Comparison of ENCODE assay signal across 21 mouse cellular contexts in genomic region chr9:46728465-46728864, GRCm38 (mm10).
A peak's percentile ranks its signal among the peaks of the same experiment; 100 is the strongest.
DNase-seq lines count a peak whose midpoint lies in the region; ATAC-seq and TF ChIP-seq lines count a peak whose summit lies in the region.
"Had no signal": no experiment of that assay in that cellular context is flagged by ENCODE, and none has a peak within 500 bp of the region (broad histone marks: within the 10 kb centered on the region; RNA-seq: fewer than 3 reads in every experiment).

No protein-coding gene starts in this region.

- no peaks in the 10 kb centered on the region for H3K36me3 ChIP-seq in forebrain, embryonic 14.5 days (ENCODE audit: control insufficient read depth, insufficient read depth, low read length)
- no peaks in the 10 kb centered on the region for H3K36me3 ChIP-seq in forebrain, embryonic 10.5 days (replicated peaks)
- H3K36me3 ChIP-seq in forebrain, postnatal 0 days (ENCODE audit: insufficient read depth) = no peaks in the 10 kb centered on the region
- H3K36me3 ChIP-seq: embryonic facial prominence, embryonic 15.5 days; limb, embryonic 12.5 days; liver, embryonic 12.5 days; neural tube, embryonic 15.5 days had no signal

- H3K27me3 ChIP-seq in forebrain, embryonic 14.5 days (replicated peaks; ENCODE audit: control insufficient read depth, insufficient read depth, low read length) = no peaks in the 10 kb centered on the region
- H3K27me3 ChIP-seq in forebrain, embryonic 10.5 days (ENCODE audit: poor library complexity, severe bottlenecking) = peaks cover 5% of the 10 kb centered on the region
- no peaks in the 10 kb centered on the region for H3K27me3 ChIP-seq in forebrain, postnatal 0 days (ENCODE audit: insufficient read depth, low read length)
- H3K27me3 ChIP-seq: embryonic facial prominence, embryonic 15.5 days; liver, embryonic 12.5 days; megakaryocyte, embryonic 14.5 days; neural tube, embryonic 15.5 days had no signal

- no peaks in the 10 kb centered on the region for H3K9me3 ChIP-seq in forebrain, embryonic 14.5 days (replicated peaks; ENCODE audit: control insufficient read depth, low read length)
- H3K9me3 ChIP-seq in forebrain, embryonic 10.5 days = no peaks in the 10 kb centered on the region
- no peaks in the 10 kb centered on the region for H3K9me3 ChIP-seq in forebrain, postnatal 0 days (ENCODE audit: low read length)
- H3K9me3 ChIP-seq: embryonic facial prominence, embryonic 15.5 days; limb, embryonic 12.5 days; liver, embryonic 12.5 days; megakaryocyte, embryonic 14.5 days; neural tube, embryonic 15.5 days had no signal

- WGBS in forebrain, embryonic 14.5 days = 13% methylated on average over 5 of the region's 5 CpGs
- 62% methylated on average over 5 of the region's 5 CpGs for WGBS in forebrain, embryonic 10.5 days
- WGBS in forebrain, postnatal 0 days = 14% methylated on average over 5 of the region's 5 CpGs

- ATAC-seq in forebrain, embryonic 14.5 days = peak; percentile 55; the same call in 1 of the 2 replicates
- ATAC-seq in forebrain, postnatal 0 days = peak; percentile 90
- ATAC-seq: inflammation-experienced regulatory T-cells, adult 6 months; liver, embryonic 12.5 days had no signal

- DNase-seq in forebrain, embryonic 14.5 days (ENCODE audit: low spot score) = peak; percentile 70
- DNase-seq in forebrain, embryonic 10.5 days (ENCODE audit: extremely low spot score, low spot score) = no peak
- DNase-seq in layer of hippocampus, adult 2 months (ENCODE audit: low spot score in 2 of 2) = peak in 1 of 2 experiments; percentile 26
- DNase-seq in layer of hippocampus, postnatal 36 days = no peak
- peak; percentile 69 for DNase-seq in brain, adult 2 months (ENCODE audit: low read depth, low spot score)
- peak; percentile 66 for DNase-seq in forebrain, postnatal 0 days
- no peak for DNase-seq in heart, postnatal 36 days
- DNase-seq: adrenal gland, postnatal 36 days; cerebellum, adult 9-11 months; gastrocnemius, adult 2 months; heart, postnatal 14 days; kidney, adult 8-10 months; kidney, postnatal 25 days; lung, adult 2 months had no signal

- H3K4me2 ChIP-seq in forebrain, embryonic 14.5 days (ENCODE audit: low read length) = no peak overlapping the region
- no peak overlapping the region for H3K4me2 ChIP-seq in forebrain, postnatal 0 days (ENCODE audit: low read depth)
- H3K4me2 ChIP-seq: embryonic facial prominence, embryonic 15.5 days; heart, embryonic 11.5 days; limb, embryonic 12.5 days; liver, embryonic 12.5 days; neural tube, embryonic 15.5 days had no signal

- H3K4me3 ChIP-seq in forebrain, embryonic 14.5 days (ENCODE audit: low read depth, low read length) = no peak overlapping the region
- no peak overlapping the region for H3K4me3 ChIP-seq in forebrain, embryonic 10.5 days
- H3K4me3 ChIP-seq in layer of hippocampus, adult 2 months = no peak overlapping the region
- no peak overlapping the region for H3K4me3 ChIP-seq in forebrain, postnatal 0 days (ENCODE audit: low read depth, low read length)
- H3K4me3 ChIP-seq: embryonic facial prominence, embryonic 15.5 days; gastrocnemius, adult 2 months; limb, embryonic 12.5 days; liver, embryonic 12.5 days; megakaryocyte, embryonic 14.5 days; neural tube, embryonic 15.5 days had no signal

- no peaks in the 10 kb centered on the region for H3K4me1 ChIP-seq in forebrain, embryonic 14.5 days (ENCODE audit: control insufficient read depth, insufficient read depth, low read length)
- peaks cover 13% of the 10 kb centered on the region for H3K4me1 ChIP-seq in forebrain, embryonic 10.5 days
- H3K4me1 ChIP-seq in forebrain, postnatal 0 days (ENCODE audit: insufficient read depth) = peaks cover 11% of the 10 kb centered on the region
- H3K4me1 ChIP-seq: embryonic facial prominence, embryonic 15.5 days; limb, embryonic 12.5 days; liver, embryonic 12.5 days had no signal

- intact Hi-C loops in heart, postnatal 36 days (cut with DNase I) = no loop called here

- H3K9ac ChIP-seq in forebrain, embryonic 14.5 days (ENCODE audit: low read length) = no peak overlapping the region
- no peak overlapping the region for H3K9ac ChIP-seq in forebrain, postnatal 0 days
- H3K9ac ChIP-seq: embryonic facial prominence, embryonic 15.5 days; limb, embryonic 12.5 days; liver, embryonic 12.5 days; neural tube, embryonic 15.5 days had no signal

- TF ChIP-seq CTCF in layer of hippocampus, adult 2 months (conservative IDR thresholded peaks at IDR 0.05) = no peak
- TF ChIP-seq CTCF in forebrain, postnatal 0 days (IDR thresholded peaks at IDR 0.05; ENCODE audit: low read depth) = no peak

- no peak overlapping the region for H3K27ac ChIP-seq in forebrain, embryonic 14.5 days (ENCODE audit: low read depth, low read length)
- H3K27ac ChIP-seq in forebrain, embryonic 10.5 days = no peak overlapping the region
- peak overlapping the region; percentile 70 for H3K27ac ChIP-seq in layer of hippocampus, adult 2 months
- peak overlapping the region; percentile 17; the same call in 1 of the 2 replicates for H3K27ac ChIP-seq in forebrain, postnatal 0 days (ENCODE audit: low read depth, low read length)
- H3K27ac ChIP-seq: embryonic facial prominence, embryonic 15.5 days; gastrocnemius, adult 2 months; limb, embryonic 12.5 days; liver, embryonic 12.5 days; neural tube, embryonic 15.5 days had no signal

Comparison
In these comparisons a context has a peak if more than half of its experiments do, and no peak if none do; other contexts are left out.
1. DNase-seq: peak in forebrain, embryonic 14.5 days (single experiment), brain, adult 2 months (single experiment) and forebrain, postnatal 0 days (single experiment); none in forebrain, embryonic 10.5 days (single experiment), layer of hippocampus, postnatal 36 days (0 of 2) and heart, postnatal 36 days (0 of 2).
2. H3K27ac ChIP-seq: peak in layer of hippocampus, adult 2 months (single experiment) and forebrain, postnatal 0 days (single experiment); none in forebrain, embryonic 14.5 days (single experiment) and forebrain, embryonic 10.5 days (single experiment).